Mouse (Mus musculus) adrenal gland, postnatal 36 days (tissue): Measurements from ENCODE around the gene Immp1l. TPM values are rescaled to one million over a fixed set of nuclear protein-coding genes. Genes with fewer than 3 reads are reported as not detected.

Source experiments
- DNase-seq, 2 experiments: peaks; one replicate each; pipeline ENCODE4 v3.0.0; 2021; ENCODE audit warnings: mixed read lengths in 1 of 2
- long read RNA-seq, 2 experiments: library from polyadenylated mRNA; stranded (forward); transcript quantifications; one replicate each; pipeline ENCODE4 v2.0.0; 2021; ENCODE audit warnings: borderline sequencing depth in 2 of 2
- total RNA-seq, 2 experiments: library from RNA; stranded (reverse); gene quantifications; 2 replicates each; pipeline ENCODE4 v1.2.3; 2021

The Immp1l gene
- total RNA-seq: 10 to 100 TPM; 43.7 to 52.8 TPM
- long read RNA-seq, experiment 1, transcript Immp1l-201 (7 exons, 955 nt): major isoform, 60 of 71 reads
- long read RNA-seq, experiment 1, partial matches to known transcripts: 3 of 71 reads
- long read RNA-seq, experiment 1, other reads (novel, unspliced or antisense): 8 of 71 reads
- long read RNA-seq, experiment 2, transcript Immp1l-201 (7 exons, 955 nt): major isoform, 19 of 20 reads
- long read RNA-seq, experiment 2, partial matches to known transcripts: 0 of 20 reads
- long read RNA-seq, experiment 2, other reads (novel, unspliced or antisense): 1 of 20 reads

DNA sequence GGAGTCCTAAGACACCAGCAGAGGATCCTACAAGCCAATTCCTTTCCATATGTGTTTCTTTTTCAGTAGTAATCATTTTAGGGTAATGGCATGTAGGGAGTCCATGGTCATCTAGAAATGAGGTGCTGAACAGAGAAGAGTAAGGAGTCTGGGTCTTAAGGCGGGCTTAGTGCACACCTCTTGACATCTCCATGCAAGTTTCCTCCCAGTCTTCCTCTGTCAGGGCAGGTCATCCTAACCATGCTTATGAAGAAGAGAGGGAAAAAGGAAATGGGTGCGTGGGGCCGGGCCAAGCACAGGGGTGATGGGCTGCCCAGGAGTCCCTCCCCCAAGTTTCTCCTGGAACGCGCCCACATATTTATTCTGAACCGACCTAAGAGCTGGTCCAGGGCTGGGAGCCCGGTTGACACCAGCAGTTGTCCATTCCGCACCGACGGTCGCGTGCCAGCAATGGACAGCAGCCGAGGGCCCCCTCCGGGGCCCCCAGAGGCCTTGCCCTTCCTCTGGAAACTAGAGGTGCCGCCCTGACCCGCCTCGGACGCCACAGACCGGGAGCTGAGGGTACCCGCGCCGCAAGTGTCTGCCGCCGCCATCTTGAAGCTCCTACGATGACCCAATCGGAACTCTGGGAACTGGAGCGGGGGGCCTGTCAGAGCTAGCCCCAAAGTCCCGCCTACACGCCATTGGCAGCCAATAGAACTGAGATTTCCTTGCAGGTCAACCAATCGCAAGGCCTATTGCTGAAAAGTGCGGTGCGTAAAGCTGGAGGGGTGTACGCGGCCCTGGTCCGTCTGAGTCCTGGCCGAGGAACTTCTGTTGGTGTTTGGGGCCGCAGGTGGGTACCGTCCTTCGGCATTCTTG lies at the start of gene Immp1l, which contains the start of gene Elp4:
Gene Immp1l (plus strand): TSS at position 743 of the 861 bp plus-strand sequence.
Gene Elp4 (minus strand): TSS at position 669 of the 861 bp plus-strand sequence.
- DNase-seq: peak; percentile 94 to 96

DNA sequence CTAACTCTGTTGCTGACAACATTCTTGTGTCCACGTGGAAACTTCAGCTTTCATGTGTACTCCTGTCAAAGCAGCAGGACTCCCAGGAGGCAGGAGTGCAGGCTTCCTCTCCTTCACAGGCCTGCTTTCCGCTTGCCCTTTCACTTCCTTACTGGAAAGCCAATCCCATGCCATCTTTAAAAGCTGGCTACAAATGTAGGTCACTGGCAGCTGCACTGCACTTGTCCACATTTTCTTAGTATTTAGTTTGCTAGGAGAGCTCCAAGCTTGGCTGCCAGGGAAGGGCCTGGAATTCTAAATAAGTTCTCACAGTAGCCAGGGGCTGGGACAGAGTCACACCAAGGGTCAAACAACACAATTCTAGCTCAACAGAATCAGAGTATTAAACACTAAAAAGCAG lies 49.7 kb upstream of the Immp1l start:
- DNase-seq: peak; percentile 6 to 23

GRCm38 (mm10) chr2:105873403-105873802 lies 31.0 kb upstream of the Immp1l start:
- no peak for DNase-seq

DNA sequence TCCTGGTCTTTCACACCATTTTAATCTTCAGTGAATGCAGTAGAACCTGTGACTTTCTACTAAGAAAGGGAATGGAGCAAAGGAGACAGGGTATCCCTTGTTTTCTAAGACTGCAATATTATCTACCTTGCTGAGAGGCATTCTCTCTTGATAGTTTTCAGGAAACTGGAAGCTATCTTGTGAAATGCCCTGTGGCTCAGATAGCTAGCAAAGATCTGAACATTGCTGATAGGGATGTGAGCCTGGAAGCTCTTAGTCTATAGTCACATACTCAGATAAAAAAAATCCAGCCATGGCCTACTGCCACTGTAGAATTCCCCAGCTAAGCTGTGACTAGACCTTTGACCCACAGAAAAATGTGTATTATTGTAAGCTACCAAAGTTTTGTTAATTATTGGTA lies 13.6 kb upstream of the Immp1l start:
- no peak for DNase-seq

- no peak for DNase-seq
These were observed 314 bp downstream of the Immp1l start for GRCm38 (mm10) chr2:105904757-105905146.

- DNase-seq: peak in 1 of 2 experiments; percentile 23
These were observed 3.9 kb downstream of the Immp1l start for GRCm38 (mm10) chr2:105908351-105908750.

GRCm38 (mm10) chr2:105910611-105911010 lies 6.2 kb downstream of the Immp1l start:
- peak in 1 of 2 experiments; percentile 7 for DNase-seq

GRCm38 (mm10) chr2:105913655-105914366 lies 9.4 kb downstream of the Immp1l start:
- no peak for DNase-seq

DNA sequence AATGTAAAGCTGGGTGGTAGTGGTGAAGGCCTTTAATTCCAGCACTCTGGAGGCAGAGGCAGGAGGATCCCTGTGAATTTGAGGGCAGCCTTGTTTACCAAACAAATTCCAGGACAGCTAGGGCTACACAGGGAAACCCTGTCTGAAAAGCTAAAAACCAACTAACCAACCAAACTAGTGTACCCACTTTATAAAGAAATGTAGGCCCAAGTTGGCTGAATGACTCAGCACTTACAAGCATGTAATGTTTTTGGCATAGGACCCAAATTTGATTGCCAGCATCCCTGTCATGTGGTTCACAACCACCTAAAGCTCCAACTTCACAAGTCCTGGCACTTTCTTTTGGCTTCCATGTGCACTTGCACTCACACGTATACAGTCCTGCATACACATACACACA lies 12.2 kb downstream of the Immp1l start:
- DNase-seq: peak; percentile 5 to 32

- no peak for DNase-seq
These were observed 13.3 kb downstream of the Immp1l start for GRCm38 (mm10) chr2:105917623-105918346.

DNA sequence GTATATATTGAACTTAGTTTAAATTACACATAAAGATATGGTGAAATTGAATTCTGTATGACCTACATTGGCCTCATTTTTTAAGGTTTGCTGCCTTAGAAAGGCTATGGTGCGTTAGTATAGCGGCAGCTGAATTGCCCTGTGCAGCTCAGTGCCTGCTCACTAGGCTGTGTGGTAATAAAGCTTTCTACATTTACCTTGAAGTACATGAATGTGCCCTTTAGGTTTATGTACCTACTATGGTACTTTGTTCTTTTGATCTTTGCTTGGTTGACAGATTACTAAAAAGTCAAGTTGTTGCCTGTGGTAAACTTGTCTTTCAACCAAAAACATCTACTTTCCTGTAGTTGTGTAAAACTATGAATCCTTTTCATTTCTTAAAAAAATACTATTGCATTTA lies 45.7 kb downstream of the Immp1l start:
- no peak for DNase-seq

GRCm38 (mm10) chr2:105951350-105951940 lies 47.0 kb downstream of the Immp1l start:
- no peak for DNase-seq

DNA sequence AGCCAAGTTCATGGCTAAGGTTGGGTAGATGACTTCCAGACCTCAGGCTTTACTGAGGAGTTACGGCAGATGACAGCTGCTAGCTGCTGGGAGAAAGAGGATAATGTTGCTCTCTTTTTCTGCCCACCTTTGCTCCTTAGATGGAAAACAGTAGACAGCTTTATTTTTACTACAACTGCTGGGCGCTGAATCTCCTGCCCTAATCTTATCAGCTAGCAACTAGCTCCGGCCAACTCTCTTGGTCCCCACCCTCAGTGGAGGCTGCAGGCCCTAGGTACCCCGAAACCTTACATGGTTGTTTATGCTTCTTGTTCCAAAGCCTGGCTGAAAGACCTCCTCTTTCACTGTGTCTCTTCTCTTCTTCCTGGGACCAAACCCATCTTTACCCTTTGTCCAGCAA lies 49.4 kb downstream of the Immp1l start:
- no peak for DNase-seq

GRCm38 (mm10) chr2:105963447-105963846 lies 59.0 kb downstream of the Immp1l start:
- DNase-seq: no peak

GRCm38 (mm10) chr2:105973941-105974340 lies 69.5 kb downstream of the Immp1l start:
- DNase-seq: no peak

DNA sequence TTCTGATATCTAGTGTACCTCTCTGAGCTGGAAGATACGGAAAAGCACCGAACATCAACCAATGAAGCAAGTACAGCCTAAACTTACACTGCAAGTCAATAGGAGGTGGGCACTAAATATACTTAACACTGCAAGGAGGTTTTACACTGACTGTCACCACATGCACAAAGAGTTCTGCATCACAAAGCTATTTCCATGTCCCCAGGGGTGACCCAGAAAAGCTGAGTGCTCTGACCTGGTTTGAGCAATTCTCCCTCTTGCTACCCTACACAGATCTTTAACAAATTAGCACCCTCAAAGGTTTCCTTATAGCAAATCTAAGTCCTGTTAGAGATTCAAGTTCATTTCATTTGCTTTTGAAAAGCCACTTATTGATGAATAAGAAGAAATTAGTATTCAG lies 73.6 kb downstream of the Immp1l start:
- DNase-seq: no peak

DNA sequence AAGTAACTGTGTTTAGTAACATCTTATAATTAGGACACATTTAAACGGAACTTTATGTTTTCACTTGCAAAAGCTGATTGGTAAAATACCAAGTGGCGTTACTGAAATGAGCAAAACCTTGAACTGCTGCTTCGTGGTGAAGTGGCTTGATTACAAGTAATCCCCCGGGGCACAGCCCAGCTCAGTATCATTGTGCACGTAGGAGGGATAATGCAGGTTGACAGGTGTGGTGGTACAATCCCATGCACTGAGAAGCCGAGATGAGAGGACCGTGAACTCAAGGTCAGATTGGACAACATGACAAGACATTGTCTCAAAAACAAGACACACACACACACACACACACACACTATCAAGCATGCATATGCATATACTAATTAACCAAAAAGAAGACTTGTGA lies 80.8 kb downstream of the Immp1l start:
- no peak for DNase-seq

GRCm38 (mm10) chr2:105987131-105987530 lies 82.7 kb downstream of the Immp1l start:
- no peak for DNase-seq

DNA sequence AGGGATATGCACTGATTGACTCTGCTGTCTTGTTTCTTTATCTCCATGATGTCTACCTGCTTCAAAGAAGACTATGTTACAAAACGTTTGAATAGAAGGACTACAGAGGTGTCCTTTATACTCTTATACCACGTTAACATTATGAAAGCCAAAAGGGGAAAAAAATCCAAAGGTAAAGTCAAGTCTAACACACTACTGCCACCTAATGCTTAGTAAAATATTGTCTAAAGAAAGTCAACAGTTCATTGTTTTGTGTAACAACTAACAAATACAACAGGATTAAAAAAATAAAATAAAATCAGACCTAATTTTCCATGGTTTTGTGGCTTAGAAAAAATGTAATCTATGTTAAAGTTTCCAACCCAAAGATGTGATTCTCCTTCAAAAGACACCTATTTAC lies 83.6 kb downstream of the Immp1l start:
- DNase-seq: no peak

DNA sequence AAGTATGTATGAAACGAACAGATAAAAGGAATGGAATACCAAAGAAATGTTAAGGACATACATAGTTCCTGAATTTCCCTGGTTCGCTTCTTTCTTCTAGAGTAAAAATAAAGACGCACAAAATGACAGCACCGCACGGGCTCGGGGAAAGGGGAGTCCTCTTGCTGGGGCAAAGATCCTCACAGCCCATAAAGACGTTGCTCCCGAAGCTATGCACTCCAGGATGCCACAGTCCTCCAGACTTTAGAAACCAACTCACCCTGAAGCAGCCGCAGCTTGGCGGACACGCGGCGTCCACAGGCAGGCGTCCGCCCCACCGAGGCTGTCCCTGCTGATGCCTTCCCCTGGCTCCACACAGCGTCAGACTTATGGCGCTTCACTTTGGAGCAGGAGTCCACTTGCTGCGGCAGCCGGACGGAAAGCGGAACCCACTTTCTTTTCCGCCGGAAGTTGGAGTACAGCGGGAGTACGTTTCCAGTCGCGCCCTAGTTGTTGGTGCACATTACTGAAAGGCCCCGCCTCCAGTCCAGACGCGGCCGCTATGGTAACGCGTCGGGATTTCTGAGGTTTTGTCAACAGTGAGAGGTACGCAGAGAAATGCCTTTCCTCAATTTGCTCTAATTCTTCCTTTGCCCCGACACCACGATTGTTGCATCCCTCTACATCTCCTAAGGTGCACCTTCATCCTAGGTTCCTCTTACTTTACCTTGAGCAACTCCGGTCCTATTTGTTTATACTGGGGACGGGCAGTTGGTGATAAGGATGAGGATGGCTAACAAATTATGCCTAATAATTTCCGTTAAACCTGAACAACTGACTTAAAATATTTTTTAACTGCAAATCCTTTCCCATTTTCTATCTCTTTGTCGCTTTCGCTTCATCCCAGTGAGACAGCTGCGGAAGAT lies 98.6 kb downstream of the Immp1l start, which contains the start of gene Dnajc24:
Gene Dnajc24 (minus strand): TSS at position 715 of the 905 bp plus-strand sequence.
- peak; percentile 89 to 91 for DNase-seq
